Mouse (Mus musculus): Measurements from ENCODE around the gene Shh.

- no peak for TF ChIP-seq CTCF (IDR thresholded peaks at IDR 0.05; ENCODE audit: borderline replicate concordance, extremely low read depth, insufficient read depth, insufficient read length)
- no peak for TF ChIP-seq POLR2A (IDR thresholded peaks at IDR 0.05; ENCODE audit: borderline replicate concordance, extremely low read depth, insufficient read depth, insufficient read length, poor library complexity, severe bottlenecking)
Observed at GRCm38 (mm10) chr5:28455721-28456120, 11.3 kb downstream of the Shh start.

Measured in brain, embryonic 14.5 days (tissue).